Mouse (Mus musculus): Measurements from ENCODE around the gene Fus.
A peak's percentile ranks its signal among the peaks of the same experiment; 100 is the strongest.
"Not testable (repeated sequence)": the region's sequence is repeated elsewhere in the genome, so short reads cannot be mapped to it uniquely, and the experiment has no call there.

The Fus gene

GRCm38 (mm10) chr7:127967004-127967921, at the start of gene Fus:
TSS of gene Fus (plus strand) at chr7:127967457.
- DNase-seq (ENCODE audit: low read depth, low spot score), result peak; percentile 85

DNA sequence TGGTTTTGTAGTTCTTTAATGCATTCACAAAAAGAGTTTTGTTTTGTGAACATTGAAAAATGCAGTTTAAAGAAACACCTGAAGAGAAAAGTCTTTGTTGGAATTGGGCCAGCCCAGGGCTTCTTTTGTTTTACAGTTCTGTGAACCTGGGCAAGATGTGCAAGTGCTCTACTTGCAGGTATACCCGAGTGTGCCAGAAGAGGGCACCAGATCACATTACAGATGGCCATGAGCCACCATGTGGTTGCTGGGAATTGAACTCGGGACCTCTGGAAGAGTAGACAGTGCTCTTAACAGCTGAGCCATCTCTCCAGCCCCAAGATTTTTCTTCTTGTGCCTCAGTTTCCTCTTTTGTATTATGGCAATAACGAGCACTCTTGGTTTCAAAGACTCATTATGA, 49.1 kb upstream of the Fus start:
- no peak for DNase-seq (ENCODE audit: low read depth, low spot score)

DNA sequence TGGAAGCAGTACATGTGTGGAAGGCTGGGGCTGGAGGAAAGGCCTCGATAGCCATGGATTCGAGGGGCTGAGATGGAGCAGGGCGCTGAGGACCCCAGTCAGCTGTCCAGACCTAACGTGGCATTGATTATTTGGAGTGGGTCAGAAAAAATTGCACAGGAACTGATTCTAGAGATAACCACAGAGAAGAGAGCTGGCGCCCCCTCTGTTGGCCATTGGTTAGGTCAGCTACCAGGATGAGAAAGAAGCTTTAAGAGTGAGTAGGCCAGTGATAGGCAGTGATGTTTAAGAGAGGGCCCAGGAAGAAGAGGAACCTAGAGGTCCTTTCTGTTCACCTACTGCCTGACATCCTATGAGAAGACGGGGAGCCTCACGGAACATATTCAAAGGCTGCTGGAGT, 48.0 kb upstream of the Fus start:
- no peak for DNase-seq (ENCODE audit: low read depth, low spot score)

DNA sequence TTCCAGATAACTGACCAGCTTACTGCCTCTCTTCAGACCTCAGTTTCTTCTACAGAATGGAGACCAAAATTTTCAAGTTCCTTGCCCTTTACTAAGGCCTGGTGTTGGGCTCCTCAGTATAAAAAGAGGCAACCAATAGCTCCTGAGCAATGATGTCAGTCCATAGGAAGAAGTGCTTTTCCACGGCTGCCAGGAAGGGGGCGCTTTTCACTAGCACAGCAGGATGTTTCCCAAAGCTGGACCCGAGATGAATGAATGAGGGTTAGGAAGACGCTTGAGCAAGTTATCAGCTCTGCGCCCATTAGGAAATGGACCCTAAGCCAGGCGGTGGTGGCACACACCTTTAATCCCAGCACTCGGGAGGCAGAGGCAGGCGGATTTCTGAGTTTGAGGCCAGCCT, 45.7 kb upstream of the Fus start:
- no peak for DNase-seq (ENCODE audit: low read depth, low spot score)

DNA sequence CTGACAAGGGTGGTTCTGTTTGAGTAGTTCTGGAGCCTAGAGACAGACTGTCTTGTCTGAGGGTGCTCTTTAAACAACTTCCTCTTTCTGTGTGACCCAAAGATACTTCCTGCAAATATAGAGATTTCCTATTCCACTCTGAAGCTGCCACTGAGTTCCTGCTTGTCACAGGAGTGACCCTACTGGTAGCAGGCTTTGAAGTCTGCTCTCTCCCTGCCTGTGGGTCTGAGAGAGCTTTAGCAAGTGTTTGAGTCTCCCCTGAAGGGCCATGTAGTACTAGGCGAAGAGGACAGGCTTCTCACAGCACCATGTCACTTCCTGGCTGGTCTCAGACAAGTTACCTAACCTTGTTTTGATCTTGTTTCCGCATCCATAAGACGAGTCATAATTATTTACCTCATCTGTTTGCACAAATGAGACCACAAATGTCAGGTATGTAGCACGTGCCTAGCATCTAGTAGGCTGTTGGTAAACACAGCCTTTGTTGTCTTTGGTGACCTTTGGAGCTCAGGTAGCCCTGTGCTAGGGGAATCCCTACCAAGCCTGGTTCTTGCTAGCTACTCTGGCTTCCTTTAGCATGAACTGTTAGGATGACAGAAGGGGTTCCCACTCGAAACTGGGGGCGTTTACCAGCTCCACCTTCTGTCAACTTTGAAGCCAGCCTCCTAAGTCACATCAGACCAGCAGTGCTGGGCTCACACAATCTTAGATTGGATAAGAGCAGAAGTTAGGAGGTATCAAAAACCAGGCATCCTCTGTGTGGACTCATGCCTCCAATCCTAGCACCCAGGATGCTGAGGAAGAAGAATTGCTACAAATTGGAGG, 44.6 kb upstream of the Fus start:
- DNase-seq (ENCODE audit: low read depth, low spot score), result peak; percentile 49

DNA sequence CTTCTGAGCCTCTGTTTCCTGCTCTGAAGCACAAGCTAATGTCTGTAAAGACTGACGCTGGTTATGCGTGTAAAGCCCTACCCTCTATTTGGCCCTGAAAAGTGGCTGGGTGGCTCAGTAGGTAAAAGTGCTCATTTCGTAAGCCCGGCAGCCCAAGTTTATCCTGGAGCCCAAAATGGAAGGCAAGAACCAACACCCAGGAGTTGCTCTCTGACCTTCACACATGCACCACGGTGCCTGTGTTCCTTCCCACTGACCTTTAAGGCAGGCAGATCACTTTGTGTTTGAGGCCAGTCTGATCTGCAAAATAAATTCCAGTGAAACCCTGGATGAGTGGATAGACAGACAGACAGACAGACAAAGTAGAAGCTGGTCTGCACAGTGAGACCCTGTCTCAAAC, 43.5 kb upstream of the Fus start:
- DNase-seq (ENCODE audit: low read depth, low spot score), result no peak

DNA sequence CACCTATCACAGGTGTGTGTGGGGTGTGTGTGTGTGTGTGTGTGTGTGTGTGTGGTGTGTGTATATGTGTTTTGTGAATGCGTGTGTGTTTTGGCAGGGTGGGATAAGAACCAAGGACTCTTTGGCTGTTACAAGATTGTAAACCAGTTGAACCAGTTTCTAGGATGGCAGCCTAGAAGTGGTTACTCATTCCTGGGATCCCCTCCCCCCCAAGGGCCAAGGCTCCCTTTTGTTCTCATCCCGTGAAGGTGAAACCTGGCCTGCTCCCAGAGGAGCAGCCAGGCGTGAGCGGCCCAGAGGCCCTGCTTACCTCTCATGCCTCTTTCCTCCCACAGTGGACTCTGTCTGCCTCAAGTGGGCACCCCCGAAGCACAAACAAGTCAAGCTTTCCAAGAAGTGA, 42.0 kb upstream of the Fus start:
- DNase-seq (ENCODE audit: low read depth, low spot score), result no peak

- DNase-seq (ENCODE audit: low read depth, low spot score), result no peak
Observed at GRCm38 (mm10) chr7:127926066-127926465, 41.2 kb upstream of the Fus start.

GRCm38 (mm10) chr7:127926846-127927245, 40.4 kb upstream of the Fus start:
- no peak for DNase-seq (ENCODE audit: low read depth, low spot score)

GRCm38 (mm10) chr7:127927726-127928125, 39.5 kb upstream of the Fus start:
- DNase-seq (ENCODE audit: low read depth, low spot score), result no peak

DNA sequence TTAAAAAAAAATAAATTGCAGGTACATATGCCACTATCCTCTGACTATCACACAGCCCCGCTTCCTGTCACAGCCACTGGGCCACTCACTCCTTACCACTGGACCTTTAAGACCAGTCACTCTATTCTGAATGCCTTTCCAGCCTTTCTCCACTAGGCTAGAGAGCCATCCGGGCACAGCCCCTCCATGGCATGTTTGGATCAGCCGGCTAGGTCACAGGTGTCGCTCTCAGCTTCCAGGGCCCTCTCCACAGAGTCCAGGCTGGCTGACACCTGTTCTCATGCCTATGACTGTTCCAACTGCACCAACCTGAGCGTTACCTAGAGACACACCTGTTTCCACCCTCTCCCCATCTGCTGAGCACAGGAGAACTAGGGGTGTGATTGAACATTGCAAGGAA, 38.7 kb upstream of the Fus start:
- DNase-seq (ENCODE audit: low read depth, low spot score), result no peak

- DNase-seq (ENCODE audit: low read depth, low spot score), result no peak
Observed at GRCm38 (mm10) chr7:127929923-127930322, 37.3 kb upstream of the Fus start, which contains the start of gene Prss8. TSS of gene Prss8 (minus strand) at chr7:127930104.

- DNase-seq (ENCODE audit: low read depth, low spot score), result no peak
Observed at GRCm38 (mm10) chr7:127930636-127931035, 36.6 kb upstream of the Fus start.

GRCm38 (mm10) chr7:127931351-127932135, 35.7 kb upstream of the Fus start:
- no peak for DNase-seq (ENCODE audit: low read depth, low spot score)

DNA sequence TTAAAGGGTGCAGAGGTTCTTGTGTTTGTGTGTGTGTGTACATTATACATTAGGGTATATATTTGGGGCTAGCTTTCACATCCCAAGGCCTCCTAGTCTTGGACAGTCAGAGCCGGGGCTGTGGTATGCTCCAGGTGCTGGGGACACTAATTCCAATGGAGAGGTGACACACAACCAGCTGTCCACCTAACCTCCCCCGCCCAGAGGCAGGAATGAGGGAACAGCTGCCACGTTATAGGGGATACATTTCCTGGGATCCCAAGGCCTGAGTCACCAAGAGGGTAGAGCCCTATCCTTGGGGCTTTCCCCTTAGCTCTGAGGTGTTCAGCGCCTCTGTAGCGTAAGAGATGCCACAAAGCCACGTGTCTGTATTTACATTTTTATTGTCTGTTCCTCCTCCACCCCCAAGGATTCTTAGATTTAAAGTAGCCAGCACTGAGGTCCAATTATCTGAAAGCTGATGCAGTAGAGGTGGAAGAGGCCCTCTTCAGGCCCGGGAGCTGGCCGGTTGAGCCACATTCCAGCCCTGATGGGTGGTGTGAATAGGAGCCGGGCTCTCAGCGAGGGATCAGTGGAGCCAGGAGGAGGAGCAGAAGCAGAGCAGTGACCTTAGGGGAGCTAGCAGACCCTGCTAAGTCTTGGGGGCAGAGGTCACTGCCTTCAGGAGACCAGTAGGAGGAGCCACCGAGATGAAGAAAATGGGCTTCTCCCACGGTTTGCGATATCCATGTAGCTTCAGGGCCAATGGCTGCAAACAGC, 34.8 kb upstream of the Fus start:
- DNase-seq (ENCODE audit: low read depth, low spot score), result no peak

DNA sequence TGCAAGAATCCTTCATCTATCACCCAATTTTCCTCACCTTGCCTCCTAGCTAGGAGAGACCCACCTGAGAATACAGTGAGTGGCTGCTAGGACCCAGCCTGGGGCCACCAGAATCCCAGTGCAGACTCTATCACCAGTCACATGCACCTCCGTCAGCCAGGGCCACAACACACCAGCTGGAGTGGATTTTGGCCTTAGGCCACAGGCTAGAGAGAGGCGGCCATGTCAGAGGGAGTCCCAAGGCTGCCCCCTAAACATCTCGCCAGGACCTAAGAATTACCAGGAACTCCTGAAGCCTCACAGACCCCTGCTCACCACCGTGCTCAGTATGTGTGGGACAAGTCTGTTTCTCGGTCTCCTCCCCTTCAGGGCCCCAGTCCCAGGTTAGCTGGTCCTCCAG, 33.2 kb upstream of the Fus start:
- DNase-seq (ENCODE audit: low read depth, low spot score), result no peak

DNA sequence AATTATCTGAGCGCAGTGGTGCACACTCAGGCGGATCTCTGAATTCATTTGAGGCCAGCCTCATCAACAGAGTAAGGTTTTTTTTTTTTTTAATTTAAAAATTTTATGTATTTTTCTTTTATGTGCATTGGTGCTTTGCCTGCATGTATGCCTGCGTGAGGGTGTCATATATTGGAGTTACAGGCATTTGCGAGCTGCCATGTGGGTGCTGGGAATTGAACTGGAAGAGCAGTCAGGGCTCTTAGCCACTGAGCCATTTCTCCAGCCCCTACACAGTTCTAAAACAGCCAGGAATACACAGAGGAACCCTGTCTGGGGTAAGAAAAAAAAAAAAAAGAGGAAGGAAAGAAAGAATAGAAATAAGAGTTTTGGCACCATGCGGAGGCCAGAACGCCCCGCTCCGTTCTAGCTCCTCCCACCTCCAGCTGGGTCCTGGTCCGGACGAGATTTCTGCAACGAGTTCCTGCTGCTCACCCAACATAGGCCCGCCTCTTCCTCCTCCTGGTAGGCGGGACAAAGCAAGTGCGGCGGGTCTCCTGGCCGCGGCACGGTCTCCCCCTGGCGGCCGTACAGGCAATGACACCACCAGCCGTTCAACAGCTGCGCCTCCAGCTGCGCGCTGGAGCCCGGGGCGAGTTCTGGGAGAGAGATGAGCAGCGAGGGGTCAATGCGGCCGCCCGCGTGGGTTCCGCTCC, 32.1 kb upstream of the Fus start:
- peak; percentile 95 for DNase-seq (ENCODE audit: low read depth, low spot score)

GRCm38 (mm10) chr7:127935748-127936159, 31.5 kb upstream of the Fus start:
- DNase-seq (ENCODE audit: low read depth, low spot score), result no peak

GRCm38 (mm10) chr7:127936216-127936884, 30.9 kb upstream of the Fus start:
- DNase-seq (ENCODE audit: low read depth, low spot score), result no peak

- DNase-seq (ENCODE audit: low read depth, low spot score), result not testable (repeated sequence)
Observed at GRCm38 (mm10) chr7:127942097-127942496, 25.2 kb upstream of the Fus start.
